Mouse (Mus musculus) forebrain, embryonic 15.5 days (tissue): ENCODE measurements at regions not wholly inside any gene's neighbourhood (a gene's known extent, or its start where the extent isn't known, plus 50 kb on each side); places are given as distances from the start of the nearest gene placed in this dataset.
A peak's percentile ranks its signal among the peaks of the same experiment; 100 is the strongest.

ENCODE experiments used
- ATAC-seq: fragments of 200-750 bp; cut with Nextera tagmentation; replicated peaks from 2 replicates; pipeline ENCODE4 v1.8.0; 2017; ENCODE audit warnings: mild to moderate bottlenecking, moderate TSS enrichment, moderate library complexity
- H3K27ac ChIP-seq: fragments of 300-500 bp; sonication (generic); replicated peaks from 2 replicates; pipeline ENCODE4 v1.5.1; 2015; ENCODE audit warnings: mild to moderate bottlenecking, inconsistent platforms
- H3K27me3 ChIP-seq: fragments of 300-500 bp; sonication (generic); 2 replicates; pipeline ENCODE4 v1.6.1; 2015; ENCODE audit warnings: inconsistent platforms
- H3K36me3 ChIP-seq: fragments of 300-500 bp; sonication (generic); 2 replicates; pipeline ENCODE4 v1.6.1; 2015; ENCODE audit warnings: mild to moderate bottlenecking, inconsistent platforms
- H3K4me1 ChIP-seq: fragments of 300-500 bp; sonication (generic); 2 replicates; pipeline ENCODE4 v1.6.1; 2015; ENCODE audit warnings: inconsistent platforms
- H3K4me2 ChIP-seq: fragments of 300-500 bp; sonication (generic); replicated peaks from 2 replicates; pipeline ENCODE4 v1.6.1; 2015; ENCODE audit warnings: mild to moderate bottlenecking, inconsistent platforms
- H3K4me3 ChIP-seq: fragments of 300-500 bp; sonication (generic); 2 replicates; pipeline ENCODE4 v1.5.1; 2015; ENCODE audit warnings: mild to moderate bottlenecking, inconsistent platforms
- H3K9ac ChIP-seq: fragments of 300-500 bp; sonication (generic); replicated peaks from 2 replicates; pipeline ENCODE4 v1.6.1; 2015; ENCODE audit warnings: mild to moderate bottlenecking, inconsistent platforms
- H3K9me3 ChIP-seq: fragments of 300-500 bp; sonication (generic); 2 replicates; pipeline ENCODE4 v1.6.1; 2016; ENCODE audit warnings: inconsistent platforms
- WGBS: fragments of 180-500 bp; shearing (Covaris S2); methylation state at CpG from one replicate; pipeline ENCODE4 v1.1.7; 2015; ENCODE audit warnings: mixed read lengths; 5-methylcytosine and 5-hydroxymethylcytosine counted together

- Histone ChIP-seq H3K36me3 (no peaks in the 10 kb centered on the region), H3K4me3 (no peak overlapping the region), H3K4me2 (no peak overlapping the region), H3K9me3 (no peaks in the 10 kb centered on the region), H3K9ac (no peak overlapping the region; the same call in 1 of the 2 replicates), H3K4me1 (peaks cover 44% of the 10 kb centered on the region), H3K27me3 (no peaks in the 10 kb centered on the region), H3K27ac (peak overlapping the region; percentile 94)
- 26% methylated on average over 21 of the region's 21 CpGs for WGBS
- ATAC-seq, result peak; percentile 80
These were observed 53.7 kb upstream of the A530016L24Rik start for GRCm38 (mm10) chr12:112435295-112436110.

GRCm38 (mm10) chr12:112437046-112437445 lies 52.2 kb upstream of the A530016L24Rik start:
- Histone ChIP-seq H3K27me3 (no peaks in the 10 kb centered on the region), H3K27ac (peak overlapping the region; percentile 94), H3K4me3 (no peak overlapping the region), H3K9me3 (no peaks in the 10 kb centered on the region), H3K9ac (no peak overlapping the region), H3K36me3 (no peaks in the 10 kb centered on the region), H3K4me2 (no peak overlapping the region), H3K4me1 (peaks cover 44% of the 10 kb centered on the region)
- ATAC-seq, result no peak
- WGBS, result 41% methylated on average over 3 of the region's 3 CpGs

DNA sequence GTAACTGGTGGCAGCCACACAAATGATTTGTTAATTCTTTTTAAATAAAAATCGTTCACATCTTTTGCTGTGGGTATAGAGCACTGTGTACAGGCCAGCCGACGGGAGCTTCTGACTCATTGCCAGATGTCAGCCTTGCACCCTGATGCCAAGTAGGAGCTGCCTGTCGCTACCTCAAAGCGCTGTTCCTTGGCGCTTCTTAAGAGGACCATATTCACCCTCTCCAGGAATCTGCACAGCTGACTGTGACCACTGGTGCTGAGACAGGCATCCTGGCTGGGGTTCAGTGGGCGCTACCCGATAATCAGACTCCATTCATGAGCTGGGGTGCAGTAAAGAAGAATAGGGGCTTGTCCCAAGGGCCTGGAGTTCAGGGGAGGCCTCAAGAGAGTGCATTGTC lies 51.0 kb upstream of the A530016L24Rik start:
- Histone ChIP-seq H3K4me3 (no peak overlapping the region), H3K4me1 (peaks cover 46% of the 10 kb centered on the region), H3K9ac (no peak overlapping the region), H3K9me3 (no peaks in the 10 kb centered on the region), H3K27me3 (no peaks in the 10 kb centered on the region), H3K36me3 (no peaks in the 10 kb centered on the region), H3K27ac (no peak overlapping the region), H3K4me2 (no peak overlapping the region)
- 44% methylated on average over 8 of the region's 8 CpGs for WGBS
- ATAC-seq, result no peak
